Mouse (Mus musculus) limb, embryonic 11.5 days (tissue): Measurements from ENCODE around the gene Caln1. TPM values are rescaled to one million over a fixed set of nuclear protein-coding genes. Genes with fewer than 3 reads are reported as not detected.

Source experiments
- ATAC-seq: fragments of 200-750 bp; cut with Nextera tagmentation; 2 replicates; pipeline ENCODE4 v1.8.0; 2017; ENCODE audit warnings: low read depth; ENCODE audit not compliant: insufficient number of reproducible peaks, low FRiP score, low TSS enrichment
- DNase-seq: peaks from one replicate; pipeline ENCODE4 v3.0.0-alpha.2; 2015; ENCODE audit warnings: low spot score
- H3K27ac ChIP-seq: fragments of 300-500 bp; sonication (generic); replicated peaks from 2 replicates; pipeline ENCODE4 v1.5.1; 2014; ENCODE audit warnings: low read depth, mild to moderate bottlenecking, low read length
- H3K27me3 ChIP-seq: fragments of 300-500 bp; sonication (generic); 2 replicates; pipeline ENCODE4 v1.6.1; 2014; ENCODE audit warnings: mild to moderate bottlenecking, low read length, mixed read lengths; ENCODE audit not compliant: control insufficient read depth, insufficient read depth
- H3K36me3 ChIP-seq: fragments of 300-500 bp; sonication (generic); 2 replicates; pipeline ENCODE4 v1.6.1; 2014; ENCODE audit warnings: mild to moderate bottlenecking, low read length, moderate library complexity, mixed read lengths; ENCODE audit not compliant: control insufficient read depth, insufficient read depth
- H3K4me1 ChIP-seq: fragments of 300-500 bp; sonication (generic); 2 replicates; pipeline ENCODE4 v1.6.1; 2014; ENCODE audit warnings: low read length, mixed read lengths; ENCODE audit not compliant: control insufficient read depth, insufficient read depth
- H3K4me2 ChIP-seq: fragments of 300-500 bp; sonication (generic); 2 replicates; pipeline ENCODE4 v1.6.1; 2014; ENCODE audit warnings: low read depth, mild to moderate bottlenecking, moderate library complexity; ENCODE audit not compliant: severe bottlenecking
- H3K4me3 ChIP-seq: fragments of 300-500 bp; sonication (generic); 2 replicates; pipeline ENCODE4 v1.5.1; 2014; ENCODE audit warnings: low read depth, low read length
- H3K9ac ChIP-seq: fragments of 300-500 bp; sonication (generic); 2 replicates; pipeline ENCODE4 v1.6.1; 2014; ENCODE audit warnings: mild to moderate bottlenecking, low read length
- H3K9me3 ChIP-seq: fragments of 300-500 bp; sonication (generic); 2 replicates; pipeline ENCODE4 v1.6.1; 2016; ENCODE audit warnings: low read length; ENCODE audit not compliant: control insufficient read depth
- WGBS: fragments of 180-500 bp; shearing (Covaris S2); extraction: QIAGEN DNeasy Blood & Tissue Kit; methylation state at CpG from one replicate; pipeline ENCODE4 v1.1.7; 2014; 5-methylcytosine and 5-hydroxymethylcytosine counted together
- polyA plus RNA-seq: library from polyadenylated mRNA; unstranded; fragments of >200 nt; fragmentation: Nextera tagmentation; extraction: Ambion mirVana; gene quantifications from 2 replicates; pipeline ENCODE4 v1.2.1, GENCODE M21; 2014

Gene Caln1
- polyA plus RNA-seq, 1 experiment from 2014 or later: 0.11 TPM

DNA sequence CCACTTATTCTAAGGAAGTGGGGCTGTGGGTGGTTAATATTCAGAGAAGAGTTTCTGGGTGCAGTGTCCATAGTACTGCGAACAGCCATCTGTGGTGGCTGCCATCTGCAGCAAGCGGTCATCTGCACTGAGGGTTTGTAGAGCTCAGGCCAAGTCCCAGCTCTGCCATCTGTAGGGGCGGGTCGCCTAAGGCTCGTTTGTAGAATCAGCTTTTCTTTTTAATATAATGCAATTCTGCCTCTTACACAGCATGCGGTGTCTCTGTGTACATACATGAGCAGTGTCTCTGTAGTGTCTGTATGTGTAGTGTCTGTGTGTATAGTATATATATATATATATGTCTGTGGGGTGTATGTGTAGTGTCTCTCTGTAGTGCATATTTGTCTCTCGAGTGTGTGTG is 35.7 kb upstream of the Caln1 start:
- DNase-seq (no peak), ATAC-seq (no peak)
- Histone ChIP-seq H3K27me3 (no peaks in the 10 kb centered on the region), H3K9ac (no peak overlapping the region), H3K9me3 (no peaks in the 10 kb centered on the region), H3K4me2 (no peak overlapping the region), H3K36me3 (peaks cover 12% of the 10 kb centered on the region), H3K4me1 (no peaks in the 10 kb centered on the region), H3K4me3 (no peak overlapping the region), H3K27ac (no peak overlapping the region)
- 93% methylated on average over 7 of the region's 7 CpGs for WGBS

DNA sequence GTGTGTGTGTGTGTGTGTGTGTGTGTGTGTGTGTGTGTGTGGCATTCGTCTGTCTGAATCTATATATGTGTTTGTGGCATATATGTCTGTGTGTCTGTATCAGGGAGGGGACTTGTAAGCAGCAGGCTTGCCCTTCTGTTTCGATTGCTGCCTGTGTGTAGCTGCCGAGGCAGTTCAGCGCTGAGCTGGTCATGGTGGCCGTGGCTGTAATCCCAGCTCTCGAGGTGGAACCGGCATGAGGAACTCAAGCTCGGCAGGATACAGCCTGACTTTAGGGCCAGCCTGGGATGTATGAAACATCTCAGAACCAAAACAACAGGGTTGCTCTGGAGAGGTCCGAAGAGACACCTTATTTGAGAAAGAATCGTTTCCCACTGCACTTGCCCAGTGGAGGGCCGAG is 35.3 kb upstream of the Caln1 start:
- H3K4me1 ChIP-seq: no peaks in the 10 kb centered on the region
- H3K36me3 ChIP-seq: peaks cover 12% of the 10 kb centered on the region
- H3K27ac ChIP-seq: no peak overlapping the region
- H3K9me3 ChIP-seq: no peaks in the 10 kb centered on the region
- H3K4me2 ChIP-seq: no peak overlapping the region
- 92% methylated on average over 11 of the region's 11 CpGs for WGBS
- DNase-seq: no peak
- ATAC-seq: no peak
- H3K27me3 ChIP-seq: no peaks in the 10 kb centered on the region
- no peak overlapping the region for H3K4me3 ChIP-seq
- H3K9ac ChIP-seq: no peak overlapping the region

DNA sequence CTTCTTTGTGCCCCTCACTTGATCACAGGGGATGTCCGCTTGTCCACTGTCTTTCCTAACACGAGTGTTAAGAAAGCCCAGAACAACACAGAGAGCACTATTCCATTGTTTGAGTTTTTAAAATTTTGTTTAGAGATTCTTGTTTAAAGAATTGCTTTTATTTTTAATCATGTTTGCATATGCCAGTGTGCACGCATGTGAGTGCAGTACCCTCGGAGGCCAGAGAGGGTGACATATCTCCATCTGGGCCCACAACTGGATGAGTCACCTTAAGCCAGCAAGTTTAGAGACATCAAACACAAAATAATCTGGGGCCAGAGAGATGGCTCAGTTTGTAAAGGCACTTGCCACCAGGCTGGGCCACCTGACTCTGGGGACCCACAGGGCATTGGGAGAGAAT is 33.8 kb upstream of the Caln1 start:
- Histone ChIP-seq H3K27ac (no peak overlapping the region), H3K4me2 (no peak overlapping the region), H3K4me3 (no peak overlapping the region), H3K4me1 (no peaks in the 10 kb centered on the region), H3K9ac (no peak overlapping the region), H3K27me3 (no peaks in the 10 kb centered on the region), H3K36me3 (peaks cover 10% of the 10 kb centered on the region), H3K9me3 (no peaks in the 10 kb centered on the region)
- DNase-seq (no peak), ATAC-seq (no peak)
- 96% methylated on average over 4 of the region's 4 CpGs for WGBS

GRCm38 (mm10) chr5:130340656-130341055 is 28.6 kb upstream of the Caln1 start:
- no peaks in the 10 kb centered on the region for H3K27me3 ChIP-seq
- no peak overlapping the region for H3K27ac ChIP-seq
- no peaks in the 10 kb centered on the region for H3K4me1 ChIP-seq
- DNase-seq (no peak), ATAC-seq (no peak)
- 93% methylated on average over 15 of the region's 15 CpGs for WGBS
- no peaks in the 10 kb centered on the region for H3K9me3 ChIP-seq
- no peak overlapping the region for H3K9ac ChIP-seq
- peaks cover 10% of the 10 kb centered on the region for H3K36me3 ChIP-seq
- no peak overlapping the region for H3K4me2 ChIP-seq
- no peak overlapping the region for H3K4me3 ChIP-seq

- H3K9me3 ChIP-seq: peaks cover 2% of the 10 kb centered on the region; the same call in 1 of the 2 replicates
- H3K27me3 ChIP-seq: no peaks in the 10 kb centered on the region
- ATAC-seq (no peak), DNase-seq (no peak)
- no peak overlapping the region for H3K27ac ChIP-seq
- H3K9ac ChIP-seq: no peak overlapping the region
- 93% methylated on average over 7 of the region's 7 CpGs for WGBS
- H3K4me1 ChIP-seq: no peaks in the 10 kb centered on the region
- no peak overlapping the region for H3K4me3 ChIP-seq
- no peak overlapping the region for H3K4me2 ChIP-seq
- H3K36me3 ChIP-seq: peaks cover 8% of the 10 kb centered on the region
Measured at GRCm38 (mm10) chr5:130344999-130345398, 24.3 kb upstream of the Caln1 start.

GRCm38 (mm10) chr5:130345871-130346270 is 23.4 kb upstream of the Caln1 start:
- WGBS: 87% methylated on average over 2 of the region's 2 CpGs
- Histone ChIP-seq H3K4me2 (no peak overlapping the region), H3K27me3 (no peaks in the 10 kb centered on the region), H3K27ac (no peak overlapping the region), H3K9ac (no peak overlapping the region), H3K36me3 (peaks cover 5% of the 10 kb centered on the region), H3K4me1 (no peaks in the 10 kb centered on the region), H3K4me3 (no peak overlapping the region), H3K9me3 (peaks cover 2% of the 10 kb centered on the region; the same call in 1 of the 2 replicates)
- DNase-seq: no peak
- no peak for ATAC-seq

- H3K27ac ChIP-seq: no peak overlapping the region
- H3K4me1 ChIP-seq: no peaks in the 10 kb centered on the region
- H3K4me2 ChIP-seq: no peak overlapping the region
- no peaks in the 10 kb centered on the region for H3K9me3 ChIP-seq
- WGBS: 63% methylated on average over 7 of the region's 7 CpGs
- no peak overlapping the region for H3K9ac ChIP-seq
- no peak for ATAC-seq
- no peak for DNase-seq
- no peaks in the 10 kb centered on the region for H3K36me3 ChIP-seq
- no peaks in the 10 kb centered on the region for H3K27me3 ChIP-seq
- no peak overlapping the region for H3K4me3 ChIP-seq
Measured at GRCm38 (mm10) chr5:130355223-130355622, 14.0 kb upstream of the Caln1 start.

DNA sequence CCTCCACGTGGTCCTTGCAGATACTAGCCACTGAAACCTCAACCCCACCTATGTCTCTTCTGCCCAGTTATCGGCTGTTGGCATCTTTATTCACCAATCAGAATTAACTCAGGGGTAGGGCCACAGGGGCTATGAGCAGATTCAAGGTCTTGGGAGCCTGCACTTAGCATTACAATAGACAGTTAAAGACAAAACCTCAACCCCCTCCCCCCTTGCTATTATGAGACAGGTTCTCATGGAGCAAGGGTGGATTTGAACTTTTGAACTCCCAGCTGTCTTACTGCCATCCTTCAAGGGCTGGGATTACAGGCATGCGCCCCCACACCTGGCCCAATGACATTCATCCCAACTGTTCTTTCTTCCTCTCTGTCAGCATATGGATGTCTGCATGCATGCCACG is 6.1 kb upstream of the Caln1 start:
- Histone ChIP-seq H3K4me3 (no peak overlapping the region), H3K9me3 (no peaks in the 10 kb centered on the region), H3K36me3 (no peaks in the 10 kb centered on the region), H3K9ac (no peak overlapping the region), H3K4me2 (no peak overlapping the region), H3K27ac (no peak overlapping the region), H3K27me3 (no peaks in the 10 kb centered on the region), H3K4me1 (no peaks in the 10 kb centered on the region)
- 68% methylated on average over 4 of the region's 4 CpGs for WGBS
- ATAC-seq: no peak
- no peak for DNase-seq

DNA sequence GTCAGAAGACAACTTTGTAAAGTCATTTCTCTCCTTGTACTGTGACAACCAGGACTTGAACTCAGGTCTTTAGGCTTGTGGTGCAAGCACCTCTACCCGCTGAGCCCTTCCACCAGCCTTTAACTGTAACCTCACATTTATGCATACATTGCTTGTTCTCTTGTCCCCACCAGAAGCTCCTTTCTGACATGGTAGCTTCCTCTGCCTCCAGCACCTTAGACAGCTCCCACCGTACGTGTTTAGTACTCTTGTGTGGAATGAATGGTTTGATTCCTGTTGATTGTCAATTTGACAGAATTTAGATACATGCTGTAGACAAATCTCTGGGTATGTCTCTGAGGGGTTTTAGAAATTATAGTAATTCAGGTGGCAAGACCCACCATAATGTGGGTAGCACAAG is 5.5 kb upstream of the Caln1 start:
- Histone ChIP-seq H3K27ac (no peak overlapping the region), H3K9me3 (no peaks in the 10 kb centered on the region), H3K9ac (no peak overlapping the region), H3K4me3 (no peak overlapping the region), H3K4me1 (no peaks in the 10 kb centered on the region), H3K27me3 (no peaks in the 10 kb centered on the region), H3K36me3 (no peaks in the 10 kb centered on the region), H3K4me2 (no peak overlapping the region)
- peak; percentile 74 for DNase-seq
- WGBS: 48% methylated on average over 3 of the region's 3 CpGs
- no peak for ATAC-seq
